Mouse (Mus musculus) neural tube, embryonic 14.5 days (tissue): ENCODE results near the gene Gm4952. TPM values are rescaled to one million over a fixed set of nuclear protein-coding genes. Genes with fewer than 3 reads are reported as not detected.

ENCODE experiments used
- polyA plus RNA-seq: library from polyadenylated mRNA; unstranded; fragments of >200 nt; fragmentation: Nextera tagmentation; extraction: Ambion mirVana; gene quantifications from 2 replicates; pipeline ENCODE4 v1.2.1, GENCODE M21; 2014

Gm4952 gene
- polyA plus RNA-seq, 1 experiment from 2014 or later: 0.12 TPM

Other genes starting within 250 kb of the Gm4952 start
- not detected in 2 replicates for gene Olfr1440, start 212.7 kb upstream of the Gm4952 start, polyA plus RNA-seq
- not detected in 2 replicates for gene Olfr1441, start 182.5 kb upstream of the Gm4952 start, polyA plus RNA-seq
- not detected in 2 replicates for gene Pfpl, start 172.1 kb upstream of the Gm4952 start, polyA plus RNA-seq
- gene Mpeg1, start 139.2 kb upstream of the Gm4952 start, polyA plus RNA-seq: 1.3 and 1.5 TPM in 2 replicates
- 37.7 and 47.6 TPM in 2 replicates for gene Dtx4, start 98.5 kb upstream of the Gm4952 start, polyA plus RNA-seq
- 5.1 and 7.3 TPM in 2 replicates for gene Fam111a, start 54.2 kb upstream of the Gm4952 start, polyA plus RNA-seq
- not detected in 2 replicates for gene Glyat, start 33.3 kb downstream of the Gm4952 start, polyA plus RNA-seq
- not detected in 2 replicates for gene Olfr1442, start 70.5 kb downstream of the Gm4952 start, polyA plus RNA-seq
- not detected in 2 replicates for gene Olfr1443, start 78.1 kb downstream of the Gm4952 start, polyA plus RNA-seq
- gene Keg1, start 95.8 kb downstream of the Gm4952 start, polyA plus RNA-seq: not detected in 2 replicates
- 0.42 and 1.3 TPM in 2 replicates for gene Cntf, start 165.7 kb downstream of the Gm4952 start, polyA plus RNA-seq
- 9.1 and 11.7 TPM in 2 replicates for gene Zfp91, start 196.2 kb downstream of the Gm4952 start, polyA plus RNA-seq
- 0.75 and 1.6 TPM in 2 replicates for gene Lpxn, start 196.2 kb downstream of the Gm4952 start, polyA plus RNA-seq
- gene Gm5244, start 246.7 kb downstream of the Gm4952 start, polyA plus RNA-seq: not detected in 2 replicates